Mouse (Mus musculus): ENCODE data around the gene Spag6.

Gene Spag6

DNA sequence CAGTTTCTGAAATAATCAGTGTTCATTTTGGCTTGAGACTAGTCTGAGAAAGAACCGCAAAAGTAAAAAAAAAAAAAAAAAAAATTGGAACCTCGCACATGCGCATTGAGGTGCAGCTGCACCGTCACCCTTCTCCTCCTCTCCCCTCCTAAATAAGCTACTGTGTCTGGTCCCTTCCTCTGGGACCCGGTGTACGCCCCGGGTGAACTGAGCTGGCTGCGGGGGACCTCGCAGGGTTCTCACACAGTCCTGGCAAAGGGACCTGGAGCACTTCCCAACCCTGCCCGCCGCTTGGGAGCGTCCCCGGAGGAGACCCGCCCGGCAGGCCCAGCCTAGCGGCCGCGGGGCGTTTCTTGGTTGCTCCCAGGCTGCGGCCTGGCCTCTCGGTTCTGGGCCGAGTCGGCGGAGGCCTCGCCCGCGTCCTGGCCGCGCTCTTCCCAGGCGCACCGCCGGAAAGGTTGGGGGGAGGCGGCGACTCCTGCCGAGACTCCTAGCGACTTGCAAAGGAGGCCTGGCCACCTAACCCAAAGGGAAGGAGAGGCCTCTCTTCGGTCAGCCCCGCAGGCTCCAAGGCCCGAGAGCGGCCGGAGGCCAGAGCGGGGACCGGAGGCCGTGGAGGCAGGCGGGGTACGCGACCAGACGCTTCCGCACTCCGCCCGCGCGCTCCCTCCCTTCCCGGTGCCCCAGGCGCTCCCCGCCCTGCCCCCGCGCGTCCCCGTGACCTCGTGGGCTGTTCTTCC, at the start of gene Spag6:
Gene Spag6 (plus strand): TSS at position 162 of the 740 bp plus-strand sequence.
- no peak for DNase-seq (ENCODE audit: extremely low read depth, low read depth, low spot score)

DNA sequence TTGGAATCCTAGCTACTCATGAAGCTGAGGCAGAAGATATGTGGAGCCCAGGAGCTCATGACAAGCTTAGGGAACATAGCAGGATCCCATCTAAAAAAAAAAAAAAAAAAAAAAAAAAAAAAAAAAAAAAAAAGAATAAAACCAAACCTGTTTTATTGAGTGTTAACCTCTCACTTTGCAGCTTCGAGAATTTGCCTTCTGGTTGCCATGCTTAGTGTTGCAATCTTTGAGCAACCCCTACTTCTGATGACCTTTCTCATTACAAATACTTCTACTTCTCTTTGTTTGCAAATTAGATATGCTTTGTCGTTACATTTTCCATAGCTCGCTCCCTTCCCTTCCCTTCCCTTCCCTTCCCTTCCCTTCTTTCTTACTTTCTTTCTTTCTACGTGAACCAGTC, 45.3 kb upstream of the Spag6 start:
- DNase-seq (ENCODE audit: extremely low read depth, low read depth, low spot score): no peak

DNA sequence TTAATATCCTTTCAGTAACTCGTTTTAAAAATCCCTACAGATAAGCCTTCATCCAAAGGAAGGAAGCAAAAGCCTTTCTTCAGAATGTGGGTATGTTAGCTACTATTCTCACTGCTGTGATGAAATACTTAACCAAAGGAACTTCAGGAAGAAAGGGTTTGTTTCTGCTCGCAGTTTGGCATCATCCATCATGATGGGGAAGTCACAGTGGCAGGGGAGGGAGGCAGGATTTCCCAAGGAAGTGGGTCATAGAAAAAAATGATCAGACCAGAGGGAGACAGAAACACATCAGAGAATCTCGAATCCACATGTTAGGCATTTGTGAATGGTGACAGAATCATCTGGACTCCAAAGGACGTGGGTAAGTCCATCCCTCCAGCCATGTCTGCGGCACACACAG, 39.0 kb upstream of the Spag6 start:
- no peak for DNase-seq (ENCODE audit: extremely low read depth, low read depth, low spot score)

DNA sequence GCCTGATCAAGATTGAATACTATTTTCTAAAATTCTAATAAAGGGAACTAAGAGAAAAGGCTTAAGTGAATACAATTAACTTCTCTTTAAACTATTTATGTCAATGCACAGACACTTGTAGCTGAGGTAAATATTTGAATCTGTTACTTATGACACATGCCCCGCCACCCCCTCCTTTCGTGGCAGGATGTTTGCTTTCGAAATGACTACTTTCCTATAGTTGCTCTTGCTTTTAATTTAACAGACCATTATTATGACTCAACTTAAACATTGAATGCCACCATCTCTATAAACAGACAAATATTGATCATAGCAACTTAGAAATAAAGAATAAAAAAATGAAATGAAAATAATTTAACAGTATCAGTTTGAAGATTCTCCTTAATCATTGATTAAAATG, 29.8 kb upstream of the Spag6 start:
- no peak for DNase-seq (ENCODE audit: extremely low read depth, low read depth, low spot score)

GRCm38 (mm10) chr2:18671041-18671440, 22.8 kb upstream of the Spag6 start:
- DNase-seq (ENCODE audit: extremely low read depth, low read depth, low spot score): no peak

DNA sequence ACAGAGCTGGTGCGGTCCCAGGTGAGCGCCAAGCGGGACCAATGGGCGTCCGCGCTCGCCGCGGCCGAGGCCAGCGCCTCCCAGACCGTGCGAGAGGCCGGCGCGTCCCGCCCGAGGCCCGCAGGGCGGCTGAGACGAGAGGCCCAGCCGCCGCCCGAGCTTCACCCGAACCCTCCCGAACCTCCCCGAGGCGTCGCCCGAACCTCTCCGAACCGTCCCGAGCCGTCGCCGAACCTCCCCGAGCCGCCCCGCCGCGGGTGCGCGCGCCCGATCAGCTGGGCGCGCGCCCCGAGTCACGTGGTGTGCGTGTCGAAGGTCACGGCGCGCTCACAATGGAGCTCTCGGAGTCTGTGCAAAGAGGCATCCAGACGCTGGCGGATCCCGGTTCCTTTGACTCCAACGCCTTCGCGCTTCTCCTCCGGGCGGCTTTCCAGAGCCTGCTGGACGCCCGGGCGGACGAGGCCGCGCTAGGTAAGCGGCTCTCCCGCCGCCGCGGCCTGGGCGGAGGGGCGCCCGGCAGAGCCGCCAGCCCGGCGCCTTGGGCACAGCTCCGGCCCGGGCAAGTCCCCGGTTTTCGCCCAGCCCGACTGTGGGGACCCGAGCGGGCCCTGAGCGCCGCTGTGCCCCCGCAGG, 21.6 kb upstream of the Spag6 start, which contains the start of gene Commd3:
Gene Commd3 (plus strand): TSS at position 252 of the 633 bp plus-strand sequence.
- no peak for DNase-seq (ENCODE audit: extremely low read depth, low read depth, low spot score)

GRCm38 (mm10) chr2:18672766-18673164, 21.1 kb upstream of the Spag6 start:
- DNase-seq (ENCODE audit: extremely low read depth, low read depth, low spot score): no peak

- DNase-seq (ENCODE audit: extremely low read depth, low read depth, low spot score): no peak
Observed at GRCm38 (mm10) chr2:18673766-18674165, 20.1 kb upstream of the Spag6 start.

- no peak for DNase-seq (ENCODE audit: extremely low read depth, low read depth, low spot score)
Observed at GRCm38 (mm10) chr2:18674193-18674902, 19.5 kb upstream of the Spag6 start.

GRCm38 (mm10) chr2:18675681-18676456, 18.0 kb upstream of the Spag6 start:
- DNase-seq (ENCODE audit: extremely low read depth, low read depth, low spot score): no peak

- DNase-seq (ENCODE audit: extremely low read depth, low read depth, low spot score): no peak
Observed at GRCm38 (mm10) chr2:18676457-18676935, 17.3 kb upstream of the Spag6 start.

DNA sequence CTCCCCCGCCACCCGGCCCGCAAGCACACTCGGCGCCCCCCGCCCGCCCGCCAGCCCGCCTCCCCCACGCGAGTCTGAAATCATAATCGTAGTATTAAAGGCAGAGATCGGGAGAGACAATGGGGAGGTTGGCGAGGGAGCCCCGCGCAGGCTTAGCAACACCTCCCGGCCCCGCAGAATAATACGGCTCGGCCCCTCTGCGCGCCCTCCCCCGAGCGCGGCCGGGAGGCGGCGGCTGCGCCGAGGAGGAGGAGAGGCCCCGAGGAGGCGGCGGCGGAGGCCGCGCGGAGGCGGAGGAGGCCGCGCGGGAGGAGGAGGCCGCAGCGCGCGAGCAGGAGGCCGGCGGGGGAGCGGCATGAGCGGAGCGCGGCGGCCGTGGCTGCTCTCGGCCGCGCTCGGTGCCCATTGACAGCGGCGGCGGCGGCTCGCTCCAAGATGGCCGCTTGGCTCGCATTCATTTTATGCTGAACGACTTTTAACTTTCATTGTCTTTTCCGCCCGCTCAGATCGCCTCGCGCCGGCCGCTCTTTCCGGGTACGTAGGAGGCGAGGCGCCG, 16.8 kb upstream of the Spag6 start, which contains the start of gene Bmi1:
Gene Bmi1 (plus strand): TSS at position 83 of the 556 bp plus-strand sequence.
- no peak for DNase-seq (ENCODE audit: extremely low read depth, low read depth, low spot score)

DNA sequence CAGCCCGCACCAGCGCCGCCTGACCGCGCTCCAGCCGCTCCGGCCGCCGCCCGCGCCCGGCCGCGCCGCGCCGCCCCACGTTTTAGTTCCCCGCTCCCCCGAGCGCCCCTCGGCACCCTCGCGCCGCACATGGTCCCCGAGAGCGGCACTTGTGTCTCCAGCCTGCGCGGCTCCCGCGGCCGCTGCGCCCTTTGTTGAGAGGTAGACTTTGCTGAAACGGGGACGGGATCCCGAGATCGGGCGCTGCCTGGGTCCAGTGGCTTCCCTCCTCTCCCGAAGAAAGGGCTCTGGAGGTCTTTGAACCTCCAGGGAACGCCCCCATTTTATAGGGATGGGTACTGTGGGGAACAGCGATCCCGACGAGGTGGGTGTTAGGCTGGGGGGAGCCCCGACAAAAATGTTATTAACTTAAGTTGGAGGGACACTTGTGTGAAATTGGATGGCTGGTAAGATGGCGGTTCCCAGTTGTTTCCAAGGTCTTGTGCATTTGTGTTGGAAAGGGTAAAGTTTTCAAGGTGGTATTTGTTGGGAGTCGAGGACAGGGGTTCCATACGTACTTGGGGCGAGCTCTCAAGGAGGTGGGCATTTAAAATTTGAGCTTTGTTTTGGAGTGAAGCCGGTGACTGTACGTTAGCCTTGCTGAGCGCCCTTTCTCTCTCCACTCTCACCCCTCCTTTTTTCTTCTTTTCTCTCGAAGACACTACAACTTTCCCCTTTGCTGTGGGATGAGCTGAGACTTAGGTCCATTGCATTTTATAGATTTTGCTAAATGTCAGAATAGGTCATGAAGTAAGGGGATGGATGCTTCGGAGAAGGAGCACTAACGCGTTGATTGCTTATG, 16.0 kb upstream of the Spag6 start:
- no peak for DNase-seq (ENCODE audit: extremely low read depth, low read depth, low spot score)

- no peak for DNase-seq (ENCODE audit: extremely low read depth, low read depth, low spot score)
Observed at GRCm38 (mm10) chr2:18679701-18680100, 14.1 kb upstream of the Spag6 start.

DNA sequence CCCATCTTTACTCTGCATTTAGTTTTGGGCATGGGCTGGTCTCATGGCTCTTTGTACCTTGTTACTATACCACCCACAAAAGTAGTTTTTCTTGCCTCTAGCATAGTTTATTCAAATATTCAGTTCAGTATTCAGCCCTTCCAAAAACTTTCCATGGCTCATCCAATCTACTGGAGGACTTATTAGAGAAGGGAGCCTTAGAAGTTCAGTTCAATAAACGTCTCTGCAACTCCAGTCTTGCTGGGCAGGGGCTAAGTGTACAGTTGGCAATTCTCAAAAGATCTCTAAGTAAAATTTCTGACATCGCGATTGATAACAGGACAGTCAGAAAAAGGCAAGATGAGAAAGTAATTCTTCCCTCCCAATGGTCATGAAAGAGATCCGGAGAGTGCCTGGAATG, 13.3 kb upstream of the Spag6 start:
- no peak for DNase-seq (ENCODE audit: extremely low read depth, low read depth, low spot score)

- no peak for DNase-seq (ENCODE audit: extremely low read depth, low read depth, low spot score)
Observed at GRCm38 (mm10) chr2:18680961-18681360, 12.9 kb upstream of the Spag6 start.

DNA sequence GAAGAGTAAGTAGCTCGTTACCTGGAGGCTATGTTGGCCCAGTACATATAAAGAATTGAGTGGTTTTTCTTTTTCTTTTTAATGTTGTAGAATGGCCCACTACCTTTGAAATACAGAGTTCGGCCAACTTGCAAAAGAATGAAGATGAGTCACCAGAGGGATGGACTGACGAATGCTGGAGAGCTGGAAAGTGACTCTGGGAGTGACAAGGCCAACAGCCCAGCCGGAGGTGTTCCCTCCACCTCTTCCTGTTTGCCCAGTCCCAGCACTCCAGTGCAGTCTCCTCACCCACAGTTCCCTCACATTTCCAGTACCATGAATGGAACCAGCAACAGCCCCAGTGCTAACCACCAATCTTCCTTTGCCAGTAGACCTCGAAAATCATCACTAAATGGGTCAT, 9.8 kb upstream of the Spag6 start:
- DNase-seq (ENCODE audit: extremely low read depth, low read depth, low spot score): no peak

- no peak for DNase-seq (ENCODE audit: extremely low read depth, low read depth, low spot score)
Observed at GRCm38 (mm10) chr2:18686386-18686785, 7.4 kb upstream of the Spag6 start.

DNA sequence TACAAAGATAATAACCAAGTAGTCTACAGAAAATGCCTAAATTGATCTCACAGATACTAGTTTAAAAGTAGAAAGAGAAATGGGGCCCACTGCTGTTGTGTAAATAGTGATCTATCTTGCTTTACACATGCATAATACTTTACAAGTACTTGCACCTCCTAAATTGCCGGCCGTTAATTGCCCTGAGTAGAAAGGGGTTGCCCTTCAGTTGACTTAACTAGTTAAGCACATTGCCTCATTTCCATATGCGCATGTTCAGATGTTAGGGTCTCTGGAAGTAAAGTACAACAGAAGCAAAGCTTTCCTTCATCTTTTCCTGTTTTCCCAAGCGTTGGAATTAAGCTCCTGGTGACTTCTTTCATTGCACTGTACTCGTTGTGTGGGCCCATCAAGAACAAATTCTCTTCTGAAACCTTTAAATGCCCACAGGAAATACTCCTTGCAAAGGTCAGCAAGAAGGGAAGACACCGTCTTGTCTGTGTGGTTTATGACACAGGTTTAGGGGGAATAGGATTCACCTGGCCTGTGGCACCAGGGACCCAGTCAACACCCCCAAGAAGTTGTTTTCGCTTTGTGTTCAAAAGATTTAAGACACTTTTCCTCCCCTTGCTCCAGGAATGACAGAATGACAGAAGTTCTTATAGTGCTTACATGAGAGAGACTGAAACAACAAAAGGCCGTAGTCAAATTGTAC, 6.9 kb upstream of the Spag6 start:
- no peak for DNase-seq (ENCODE audit: extremely low read depth, low read depth, low spot score)
